Mouse (Mus musculus) neutrophil, adult 83 days (primary cell): ENCODE data around the gene Zfp300. TPM values are rescaled to one million over a fixed set of nuclear protein-coding genes. Genes with fewer than 3 reads are reported as not detected.

ENCODE experiments used
- total RNA-seq, 2 experiments: library from RNA; stranded (reverse); gene quantifications; one replicate each; pipeline ENCODE4 v1.2.4; 2023

Zfp300 gene
- under 1 TPM in 1 of 2 experiments, not detected in 1; 0.57 TPM for total RNA-seq

DNA sequence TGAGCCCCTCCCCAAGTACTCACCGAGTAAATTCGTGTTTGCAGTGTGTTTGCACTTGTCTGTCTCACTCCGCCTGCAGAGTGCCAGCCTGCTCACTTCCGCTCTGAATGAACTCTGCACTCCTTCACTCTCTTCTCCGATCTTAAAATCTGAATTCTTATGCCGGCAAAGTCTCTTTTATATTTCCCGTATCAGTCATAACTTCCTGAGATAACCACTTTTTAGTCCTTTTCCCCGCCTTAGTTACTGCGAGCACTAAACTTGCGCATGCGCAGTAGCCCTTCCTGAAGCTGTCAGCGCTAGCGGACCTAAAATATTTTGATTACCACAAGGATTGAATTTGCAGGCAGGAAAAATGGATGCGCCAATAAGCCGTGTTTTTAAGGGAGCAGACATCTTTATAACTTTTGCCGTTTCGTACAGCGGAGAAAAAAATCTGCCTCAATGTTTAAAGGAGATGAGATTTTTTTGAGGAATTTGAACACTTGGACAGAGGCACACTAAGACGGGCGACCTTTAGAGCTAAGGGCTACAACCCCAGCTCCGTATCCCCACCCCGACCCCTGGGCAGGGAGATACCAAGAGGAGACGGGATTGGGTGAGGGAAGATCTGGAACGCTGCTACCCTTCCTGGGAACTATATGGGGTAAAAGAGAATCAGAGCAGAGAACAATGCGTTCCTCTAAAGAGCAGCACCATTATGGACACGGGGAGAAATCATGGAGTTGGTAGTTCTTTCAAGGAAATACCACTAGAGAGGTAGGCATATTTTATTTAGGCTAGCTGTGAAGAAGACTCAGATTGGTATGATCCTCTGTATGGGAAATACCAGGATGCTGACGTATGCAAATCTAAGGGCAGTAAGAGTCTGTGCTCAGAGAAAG is at the start of gene Zfp300:
Gene Zfp300, minus strand, starts transcription at position 545 of the 884 bp plus-strand sequence.

DNA sequence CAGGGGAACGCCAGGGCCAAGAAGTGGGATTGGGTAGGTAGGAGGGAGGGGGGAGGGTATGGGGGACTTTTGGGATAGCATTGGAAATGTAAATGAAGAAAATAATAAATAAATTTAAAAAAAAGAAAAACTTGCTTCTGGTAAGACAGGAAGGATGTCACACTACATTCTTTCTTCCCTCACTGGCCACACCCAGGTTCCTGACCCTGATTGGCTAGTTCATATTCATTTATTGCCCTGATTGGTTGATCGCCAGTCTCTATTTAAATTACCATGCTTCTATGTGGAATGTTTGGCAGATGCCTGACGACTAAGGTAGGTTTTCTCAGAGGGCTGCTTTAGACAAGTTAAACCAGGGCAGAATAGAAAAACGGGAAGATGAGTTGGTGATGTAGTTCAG is 26.2 kb upstream of the Zfp300 start, which contains the start of gene Ssxa1:
Gene Ssxa1, plus strand, starts transcription at position 301 of the 400 bp plus-strand sequence.

DNA sequence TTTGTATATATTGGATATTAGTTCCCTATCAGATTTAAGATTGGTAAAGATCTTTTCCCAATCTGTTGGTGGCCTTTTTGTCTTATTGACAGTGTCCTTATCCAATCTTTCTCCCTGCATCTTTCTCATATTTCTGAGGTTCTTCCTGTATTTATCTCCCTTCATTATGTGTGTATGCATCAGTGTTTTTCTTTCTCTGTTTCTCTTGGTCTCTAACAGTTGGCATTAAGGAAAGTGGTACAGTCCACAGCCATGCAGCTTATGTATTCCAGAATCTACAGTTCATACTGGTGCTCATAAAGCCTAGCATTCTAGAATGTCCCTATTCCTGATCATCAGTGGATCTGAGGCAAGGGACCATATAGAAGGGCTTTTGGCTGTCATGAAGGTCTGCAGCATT is 21.2 kb downstream of the Zfp300 start, which contains the start of gene Spaca5:
Gene Spaca5, plus strand, starts transcription at position 301 of the 400 bp plus-strand sequence.

DNA sequence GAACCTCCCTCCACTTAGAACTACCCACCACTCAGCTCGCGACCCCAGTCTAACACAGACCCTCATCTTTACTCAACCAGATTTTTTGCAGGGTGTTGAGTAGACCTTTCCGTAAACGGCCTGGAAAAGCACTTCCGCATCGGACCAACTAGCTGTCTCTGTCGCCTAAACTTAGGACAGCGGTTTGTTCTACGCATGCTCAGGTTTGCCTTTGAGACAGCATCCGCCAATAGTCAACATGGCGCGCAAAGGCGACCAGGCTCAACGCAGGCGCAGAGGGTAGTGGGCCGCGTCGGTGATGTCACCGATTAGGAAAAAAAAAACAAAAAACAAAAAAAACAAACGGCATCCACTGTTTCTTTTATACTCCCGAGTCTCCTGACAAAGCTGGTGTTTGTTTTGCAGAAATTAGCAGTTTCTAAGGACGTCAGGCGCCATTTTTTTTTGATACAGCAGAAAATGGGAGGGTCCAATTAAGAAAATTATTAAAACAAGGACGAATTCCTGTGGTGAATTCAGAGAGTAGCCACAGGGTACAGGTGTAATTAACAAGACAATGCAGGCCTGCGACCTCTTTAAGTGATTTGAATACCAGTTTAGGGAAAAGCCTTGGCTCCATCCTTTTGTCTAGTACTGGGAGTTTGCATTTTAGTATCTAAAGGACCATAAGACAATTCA is 27.3 kb downstream of the Zfp300 start, which contains the start of gene Zfp182:
Gene Zfp182, minus strand, starts transcription at position 451 of the 678 bp plus-strand sequence.

Other genes with a start within 250 kb of the Zfp300 start
- gene Timp1, start 219.4 kb downstream of the Zfp300 start, total RNA-seq = under 1 TPM in 1 of 2 experiments, not detected in 1; 0.68 TPM
- 1 to 10 TPM; 1.8 to 2.1 TPM for gene Syn1, start 168.5 kb downstream of the Zfp300 start, total RNA-seq
- 100 to 1,000 TPM; 216 to 243 TPM for gene Cfp, start 158.0 kb downstream of the Zfp300 start, total RNA-seq
- 10 to 100 TPM in 1 of 2 experiments, 1 to 10 TPM in 1; 9.7 to 11.9 TPM for gene Elk1, start 138.9 kb downstream of the Zfp300 start, total RNA-seq
- 10 to 100 TPM; 20.2 to 29.1 TPM for gene Uxt, start 127.5 kb downstream of the Zfp300 start, total RNA-seq
- gene Zfp182, start 27.2 kb downstream of the Zfp300 start, total RNA-seq = 10 to 100 TPM; 10.3 to 14.3 TPM
- gene Spaca5, start 21.1 kb downstream of the Zfp300 start, total RNA-seq = not detected
- gene Ssxa1, start 26.3 kb upstream of the Zfp300 start, total RNA-seq = not detected
- not detected for gene Gm21876, start 86.1 kb upstream of the Zfp300 start, total RNA-seq